Mouse (Mus musculus) frontal cortex, postnatal 25 days (tissue): ENCODE data around the gene Zfp454.

Source experiments
- DNase-seq, 2 experiments: peaks; one replicate each; pipeline ENCODE4 v3.0.0; 2022; ENCODE audit warnings: low spot score in 2 of 2

Zfp454 gene

DNA sequence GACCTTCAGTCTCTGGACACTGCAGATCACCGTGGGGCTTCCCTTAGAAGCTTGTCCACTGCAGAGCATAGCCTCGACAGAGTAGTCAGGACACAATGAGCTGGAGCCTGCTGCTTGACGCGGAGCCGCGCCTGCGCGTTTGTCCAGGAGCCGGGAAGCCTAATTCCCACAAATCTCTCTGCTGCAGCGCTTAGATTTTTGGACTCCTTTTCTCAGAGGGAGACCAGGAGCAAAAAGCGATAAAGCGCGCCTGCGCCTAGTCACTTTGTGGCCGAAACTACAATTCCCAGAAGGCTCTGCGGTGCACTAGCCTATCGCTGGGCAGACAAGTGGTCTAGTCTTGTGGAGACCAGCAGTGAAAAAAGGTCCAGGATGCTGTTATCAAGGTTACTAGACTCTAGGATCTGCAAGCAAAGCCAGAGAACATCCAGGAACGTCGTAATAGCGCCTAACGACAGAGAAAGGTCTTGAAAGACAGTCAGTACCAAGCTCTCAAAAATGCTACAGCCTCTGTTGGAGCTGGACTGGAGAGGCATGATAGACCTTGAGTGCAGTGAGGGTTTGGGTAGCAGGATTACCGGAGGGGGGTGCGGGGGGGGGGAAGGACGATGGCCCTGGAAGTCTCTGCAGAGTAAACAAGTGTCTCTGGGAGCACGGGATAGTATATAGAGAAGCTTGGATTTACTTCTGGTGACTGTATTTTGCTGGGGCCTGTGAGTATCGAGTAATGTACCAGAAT is at the start of gene Zfp454:
Gene Zfp454, minus strand, starts transcription at position 262 of the 739 bp plus-strand sequence.
- peak; percentile 82 to 88 for DNase-seq

DNA sequence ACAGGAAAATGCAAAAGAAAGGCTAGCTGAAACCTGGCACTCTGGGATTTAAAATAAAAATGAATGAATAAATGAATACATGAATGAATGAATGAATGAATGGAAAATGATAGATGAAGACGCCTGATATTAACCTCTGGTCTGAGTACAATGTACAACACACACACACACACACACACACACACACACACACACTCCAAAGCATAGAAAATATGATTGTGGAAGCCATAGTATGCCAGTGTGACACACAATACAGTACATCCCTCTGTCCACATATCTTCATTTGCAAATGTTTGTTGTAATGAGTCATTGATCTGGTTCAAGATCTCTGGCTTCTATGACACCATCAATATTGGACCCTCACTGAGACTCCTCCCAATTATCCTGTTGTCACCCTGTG is 44.6 kb upstream of the Zfp454 start:
- no peak for DNase-seq

- peak; percentile 63 to 74 for DNase-seq
Observed at GRCm38 (mm10) chr11:50931451-50931866, 44.0 kb upstream of the Zfp454 start, which contains the start of gene Zfp354b. Gene Zfp354b (minus strand): TSS chr11:50931633.

- no peak for DNase-seq
Observed at GRCm38 (mm10) chr11:50931021-50931420, 43.6 kb upstream of the Zfp454 start.

- no peak for DNase-seq
Observed at GRCm38 (mm10) chr11:50930469-50931014, 43.1 kb upstream of the Zfp454 start.

GRCm38 (mm10) chr11:50915671-50916320 is 28.3 kb upstream of the Zfp454 start, which contains the start of gene Zfp2:
Gene Zfp2 (minus strand): TSS chr11:50916165.
- peak; percentile 77 to 86 for DNase-seq

DNA sequence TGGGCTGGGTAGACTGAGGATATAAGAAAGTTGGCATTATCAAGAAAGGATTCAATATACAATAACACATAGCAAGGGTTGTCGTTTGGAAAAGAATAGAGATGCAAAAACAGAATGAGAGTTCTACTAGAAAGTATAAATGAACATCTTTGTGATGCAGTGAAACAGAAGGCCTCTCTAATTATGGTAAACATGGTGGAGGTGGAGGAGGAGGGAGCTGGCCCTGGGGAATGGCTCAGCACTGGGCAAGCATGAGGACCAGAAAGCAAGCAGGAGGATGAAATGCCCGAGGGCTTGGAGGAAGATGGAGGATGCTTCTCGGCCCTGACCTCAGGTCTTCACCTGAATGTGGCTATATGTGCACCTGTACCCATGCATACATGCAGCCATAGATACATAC is 27.0 kb upstream of the Zfp454 start:
- DNase-seq = no peak

DNA sequence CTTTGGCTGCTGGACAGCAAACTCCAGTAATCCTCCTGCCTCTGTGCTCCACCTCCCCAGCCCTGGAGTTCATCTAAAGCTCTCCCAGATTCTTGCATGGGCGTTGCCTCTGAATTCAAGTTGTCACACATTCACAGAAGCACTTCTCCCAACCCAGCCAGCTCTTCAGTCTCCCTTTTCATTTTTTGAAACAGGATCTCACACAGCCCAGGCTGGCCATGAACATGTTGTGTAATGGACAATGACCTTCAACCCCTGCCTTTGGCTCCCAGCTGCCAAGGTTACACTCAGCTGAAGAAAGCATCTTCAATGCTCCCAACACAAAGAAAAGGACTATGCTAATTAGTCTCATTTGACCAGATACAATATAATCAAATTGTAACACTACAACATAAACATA is 25.9 kb upstream of the Zfp454 start:
- DNase-seq = no peak

GRCm38 (mm10) chr11:50908136-50908535 is 20.7 kb upstream of the Zfp454 start:
- DNase-seq = no peak

GRCm38 (mm10) chr11:50897359-50897758 is 9.9 kb upstream of the Zfp454 start:
- DNase-seq = no peak

- DNase-seq = no peak
Observed at GRCm38 (mm10) chr11:50892441-50892840, 5.0 kb upstream of the Zfp454 start.

- DNase-seq = peak in 1 of 2 experiments; percentile 12
Observed at GRCm38 (mm10) chr11:50886933-50887293, 538 bp downstream of the Zfp454 start.

- DNase-seq = no peak
Observed at GRCm38 (mm10) chr11:50886231-50886932, 1.1 kb downstream of the Zfp454 start.

DNA sequence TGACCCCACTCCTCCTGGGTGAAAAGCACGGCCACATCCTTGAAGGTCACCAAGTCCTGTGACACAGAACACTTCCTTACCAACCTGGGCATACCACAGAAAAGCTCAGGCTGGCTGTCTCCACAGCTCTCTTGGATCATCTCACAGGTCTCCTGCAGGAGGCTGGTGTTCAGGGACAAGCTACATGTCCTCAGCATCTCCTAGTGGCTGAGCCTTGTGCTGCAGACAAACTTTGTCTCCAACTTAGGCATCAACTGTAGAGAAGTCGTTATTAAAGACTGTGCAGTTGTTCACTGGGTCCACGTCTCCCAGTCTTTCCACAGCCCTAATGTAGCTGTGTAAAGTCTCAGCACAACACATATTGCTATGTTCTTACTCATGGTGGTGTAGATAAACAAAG is 3.7 kb downstream of the Zfp454 start:
- no peak for DNase-seq

DNA sequence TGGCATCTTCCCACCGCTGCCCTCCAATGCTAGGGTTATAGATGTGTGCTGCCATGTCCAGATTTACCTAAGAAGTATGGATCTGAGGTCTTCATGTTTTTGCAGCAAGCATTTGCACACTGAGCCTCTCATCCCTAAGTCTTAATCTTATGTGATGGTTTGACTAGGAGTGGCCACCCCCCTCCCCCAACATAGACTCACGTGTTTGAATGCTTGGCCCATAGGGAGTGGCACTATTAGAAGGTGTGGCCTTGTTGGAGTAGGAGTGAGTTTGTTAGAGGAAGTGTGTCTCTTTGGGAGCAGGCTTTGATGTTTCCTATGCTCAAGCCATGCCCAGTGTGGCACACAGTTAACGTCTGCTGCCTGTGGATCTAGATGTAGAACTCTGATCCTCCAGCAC is 8.8 kb downstream of the Zfp454 start:
- no peak for DNase-seq

- no peak for DNase-seq
Observed at GRCm38 (mm10) chr11:50850989-50851601, 36.4 kb downstream of the Zfp454 start.

DNA sequence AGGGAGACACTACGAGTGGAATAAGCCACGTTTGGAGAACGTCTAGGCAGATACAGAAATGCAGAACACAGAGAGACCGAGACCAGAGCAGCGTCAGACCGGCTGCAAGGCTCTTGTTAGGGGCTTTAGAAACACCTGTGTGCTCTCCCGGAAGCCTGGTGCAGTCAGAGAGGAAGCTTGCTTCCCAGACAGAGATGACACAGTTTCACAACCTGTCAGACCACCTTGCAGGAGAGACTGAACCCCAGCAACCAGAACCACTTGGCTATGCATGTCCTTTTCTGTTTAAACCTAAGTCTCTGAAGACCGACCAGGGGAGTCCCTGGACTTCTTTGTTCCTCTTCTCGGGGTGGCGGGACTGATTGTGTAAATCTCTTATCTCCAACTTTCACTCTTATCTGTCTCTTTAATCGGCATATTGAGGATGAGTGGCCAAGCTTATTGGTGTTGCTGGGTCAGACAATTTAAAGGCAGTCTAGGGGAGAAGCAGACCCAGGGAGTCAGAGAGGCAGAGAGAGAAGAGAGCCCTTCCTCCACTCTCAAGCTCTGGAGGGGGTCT is 37.2 kb downstream of the Zfp454 start, which contains the start of gene Grm6:
Gene Grm6, plus strand, starts transcription at position 509 of the 559 bp plus-strand sequence.
- DNase-seq = no peak

DNA sequence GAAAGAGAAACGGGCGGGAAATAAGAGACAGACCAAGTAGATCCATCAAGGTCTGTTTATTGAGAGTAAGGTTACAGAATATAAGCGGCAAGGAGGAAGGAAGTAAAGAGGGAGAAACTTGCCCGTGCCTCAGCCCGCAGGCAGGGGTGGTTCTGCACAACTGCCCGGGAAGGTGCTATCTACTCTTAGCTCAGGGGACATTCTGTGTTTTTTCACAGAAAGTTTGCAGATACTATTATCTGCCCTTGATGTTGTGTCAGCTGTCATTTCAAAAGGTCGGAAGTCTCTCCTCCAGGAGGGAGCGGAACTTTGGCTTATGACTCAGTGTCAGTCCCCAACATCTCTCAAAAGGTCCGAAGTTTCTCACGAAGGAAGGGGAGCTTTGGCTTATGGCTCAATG is 38.1 kb downstream of the Zfp454 start:
- no peak for DNase-seq

DNA sequence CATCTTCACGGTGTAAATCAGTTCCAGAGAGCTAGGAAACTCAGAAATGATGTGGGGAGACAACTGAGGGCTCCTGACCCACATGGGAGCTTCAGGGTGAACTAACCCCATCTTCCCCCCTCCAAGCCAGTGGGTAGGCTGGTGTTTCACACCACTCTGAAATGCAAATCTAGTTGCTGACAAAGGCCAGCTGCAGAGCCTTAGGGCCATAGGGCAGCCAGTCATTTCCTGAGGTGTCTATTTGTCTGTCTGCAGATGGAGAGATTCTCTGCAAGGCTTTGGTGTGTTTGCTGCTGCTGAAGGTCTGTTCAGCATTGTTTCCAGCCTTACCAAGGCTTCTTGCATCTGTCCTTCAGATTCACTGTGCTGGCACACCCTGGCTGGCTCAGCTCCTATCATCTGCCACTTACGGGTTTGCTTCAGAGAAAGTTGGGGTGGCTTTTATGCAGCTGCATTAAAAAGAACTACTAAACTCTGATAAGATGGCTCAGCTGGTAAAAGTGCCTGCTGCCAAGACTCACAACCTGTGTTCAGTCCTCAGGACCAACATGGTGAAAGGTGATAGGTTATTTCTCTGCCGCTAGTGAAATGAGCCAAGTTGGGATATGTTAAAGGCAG is 38.8 kb downstream of the Zfp454 start:
- no peak for DNase-seq

DNA sequence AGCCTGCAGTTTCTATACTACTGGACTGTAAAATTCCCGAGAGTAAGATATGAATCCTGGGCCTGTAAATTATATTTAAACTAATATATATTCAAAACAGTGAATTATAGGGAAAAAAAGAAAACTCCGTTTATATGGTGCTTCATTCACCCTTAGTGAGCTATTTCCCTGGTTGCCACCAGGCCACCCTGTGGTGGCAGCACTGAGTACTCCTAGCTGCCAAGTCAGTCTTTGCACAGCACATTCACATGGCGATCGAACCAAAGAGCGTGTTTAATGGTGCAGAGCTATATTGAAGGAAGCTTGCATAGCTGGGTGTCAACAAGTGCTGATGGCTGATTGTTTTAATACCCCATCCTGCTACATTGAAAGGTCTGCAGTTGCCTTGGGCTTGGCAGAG is 40.4 kb downstream of the Zfp454 start:
- no peak for DNase-seq

DNA sequence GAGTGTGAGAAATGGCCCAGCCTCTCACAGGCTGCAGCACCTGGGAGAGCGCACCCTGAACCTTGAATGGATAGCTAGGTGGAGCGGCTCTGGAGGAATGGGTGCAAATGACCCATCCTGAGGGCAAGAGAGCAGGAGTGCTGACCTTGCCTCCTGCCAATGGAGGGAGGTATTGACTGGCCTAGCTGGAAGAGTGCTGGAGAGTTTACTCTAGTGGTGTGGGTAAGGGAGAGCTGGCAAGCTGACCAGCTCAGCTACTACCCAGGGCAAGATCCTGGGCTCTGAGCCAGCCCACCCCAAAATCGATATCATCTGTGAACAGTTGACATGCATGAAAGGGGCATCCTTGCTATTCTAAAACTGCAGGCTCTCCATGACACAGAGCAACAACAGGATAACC is 41.5 kb downstream of the Zfp454 start:
- DNase-seq = no peak
